Mouse (Mus musculus) 3T3-L1 (cell line): ENCODE results near the gene Emc1.
A peak's percentile ranks its signal among the peaks of the same experiment; 100 is the strongest.
"Not testable (repeated sequence)": the region's sequence is repeated elsewhere in the genome, so short reads cannot be mapped to it uniquely, and the experiment has no call there.

ENCODE experiments used
- DNase-seq: peaks from one replicate; pipeline ENCODE4 v3.0.0-alpha.2; 2015; ENCODE audit warnings: low read depth, low spot score

The Emc1 gene

DNA sequence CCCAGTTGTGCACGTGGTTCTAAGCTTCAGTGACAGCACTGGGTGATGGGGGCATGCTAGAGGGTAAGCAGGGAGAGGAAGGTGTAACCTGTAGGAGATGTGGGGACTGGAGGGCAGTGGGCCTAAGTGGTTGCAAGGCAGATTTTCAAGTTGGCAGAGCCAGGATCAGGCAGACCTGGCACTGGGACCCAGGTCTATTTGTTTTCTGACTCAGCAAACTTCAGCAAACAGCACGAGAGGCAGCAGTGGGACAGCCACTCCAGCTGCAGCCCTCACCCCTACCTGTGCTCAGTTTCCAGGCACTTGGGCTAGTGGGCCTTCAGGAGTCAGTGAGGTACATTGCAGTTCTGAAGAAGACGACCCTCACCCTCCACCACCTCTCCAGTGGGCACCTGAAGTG lies 4.8 kb downstream of the Emc1 start:
- DNase-seq = no peak

DNA sequence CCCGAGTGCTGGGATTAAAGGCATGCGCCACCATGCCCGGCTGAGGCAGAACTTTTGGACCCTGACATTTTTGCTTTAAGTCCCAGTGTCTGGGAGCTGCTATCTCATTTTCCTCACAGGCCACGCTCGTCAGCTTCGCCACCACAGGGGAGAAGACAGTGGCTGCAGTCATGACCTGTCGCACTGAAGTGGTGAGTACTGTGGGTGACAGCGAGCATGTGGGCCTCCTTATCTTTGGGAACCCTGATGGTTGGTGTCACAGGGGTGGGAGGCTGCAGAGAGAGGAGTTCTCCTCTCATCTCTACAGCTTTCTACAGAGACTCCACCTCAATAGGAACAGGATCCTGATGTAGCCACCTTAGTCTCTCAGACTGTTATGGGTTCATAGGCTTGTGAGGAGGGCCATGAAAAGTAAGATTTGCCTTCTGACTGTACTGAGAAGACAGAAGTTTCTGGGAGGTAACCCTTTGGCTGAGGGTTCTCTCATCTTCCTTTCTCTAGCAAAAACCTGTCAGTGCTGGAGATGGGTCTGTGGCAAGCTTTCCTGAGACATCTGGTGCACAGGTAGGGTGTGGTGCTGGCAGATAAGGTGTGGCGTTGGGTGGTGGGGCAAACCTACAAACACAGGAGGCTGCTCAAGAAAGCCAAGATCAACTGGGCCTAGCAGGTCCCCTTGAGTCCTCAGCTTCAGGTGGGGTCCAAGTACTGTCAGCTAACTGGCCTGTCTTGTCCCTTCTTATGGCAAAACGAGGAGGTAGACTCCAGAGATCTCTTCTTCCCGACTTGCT lies 8.6 kb downstream of the Emc1 start:
- DNase-seq = no peak

DNA sequence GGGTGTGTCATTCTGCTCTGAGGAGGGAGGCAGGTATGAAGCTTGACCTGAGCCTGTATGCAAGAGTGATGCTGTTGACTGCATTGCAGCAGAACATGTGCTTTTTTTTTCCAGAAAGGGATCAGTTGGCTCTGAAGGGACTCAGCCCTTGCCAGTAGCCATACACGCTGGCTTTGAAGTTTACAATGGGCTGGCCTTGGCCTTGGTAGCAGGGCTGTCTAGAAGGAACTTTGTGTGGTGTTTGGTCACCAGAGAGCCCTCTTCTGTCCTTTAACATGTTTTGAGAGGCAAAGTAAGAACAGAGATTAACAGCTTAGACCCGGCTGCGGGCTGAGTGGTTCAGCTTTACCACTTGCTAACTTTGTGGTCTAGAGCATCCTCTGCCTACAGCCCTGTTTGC lies 14.9 kb downstream of the Emc1 start:
- DNase-seq = no peak

DNA sequence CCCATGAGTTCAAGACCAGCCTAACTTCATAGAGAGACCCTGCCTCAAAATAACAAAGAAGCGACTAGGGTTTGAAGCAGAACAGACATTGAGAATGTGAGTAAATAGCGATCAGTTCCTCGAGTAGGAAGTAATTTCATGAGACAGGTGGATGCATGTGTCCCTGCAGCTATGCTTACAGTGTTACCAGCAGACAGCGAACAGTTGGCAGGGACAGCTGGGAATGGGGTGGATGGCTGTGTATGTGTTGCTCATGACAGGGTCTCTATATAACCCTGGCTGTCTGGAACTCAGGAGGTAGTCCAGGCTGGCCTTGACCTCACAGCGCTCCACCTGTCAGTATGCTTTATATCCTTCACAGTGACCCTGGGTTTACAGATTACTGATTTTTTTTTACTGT lies 15.7 kb downstream of the Emc1 start:
- no peak for DNase-seq

GRCm38 (mm10) chr4:139373130-139373529 lies 20.7 kb downstream of the Emc1 start:
- DNase-seq = peak; percentile 39

- no peak for DNase-seq
Measured at GRCm38 (mm10) chr4:139373531-139373930, 21.1 kb downstream of the Emc1 start.

GRCm38 (mm10) chr4:139379719-139380118 lies 27.3 kb downstream of the Emc1 start:
- DNase-seq = peak; percentile 40

DNA sequence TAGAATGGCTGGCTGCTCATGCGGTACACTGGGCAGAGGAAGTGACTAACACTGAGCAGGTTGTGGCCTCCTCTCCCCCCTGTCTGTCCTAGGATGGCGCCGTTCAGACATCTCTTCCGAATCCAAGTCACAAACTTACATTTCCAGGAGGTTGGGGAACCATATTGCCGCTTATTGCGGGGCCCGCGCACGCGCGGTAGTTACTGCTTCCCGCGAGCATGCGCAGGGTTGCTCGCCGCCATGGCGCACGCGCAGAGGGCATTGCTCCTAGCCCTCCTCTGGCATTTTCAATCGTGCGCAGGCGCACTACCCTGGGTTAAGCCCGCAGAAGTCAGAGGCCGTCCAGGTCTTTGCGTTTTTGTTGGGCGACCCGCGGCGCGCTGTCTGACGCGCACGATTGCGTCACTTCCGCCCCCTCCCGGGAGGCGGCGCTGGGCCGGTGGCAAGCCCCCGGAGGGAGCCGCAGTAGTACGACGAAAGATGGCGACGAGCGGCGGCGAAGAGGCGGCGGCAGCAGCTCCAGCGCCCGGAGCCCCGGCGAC lies 27.9 kb downstream of the Emc1 start:
- peak; percentile 98 for DNase-seq

GRCm38 (mm10) chr4:139380775-139381451 lies 28.5 kb downstream of the Emc1 start:
- DNase-seq = peak; percentile 40

DNA sequence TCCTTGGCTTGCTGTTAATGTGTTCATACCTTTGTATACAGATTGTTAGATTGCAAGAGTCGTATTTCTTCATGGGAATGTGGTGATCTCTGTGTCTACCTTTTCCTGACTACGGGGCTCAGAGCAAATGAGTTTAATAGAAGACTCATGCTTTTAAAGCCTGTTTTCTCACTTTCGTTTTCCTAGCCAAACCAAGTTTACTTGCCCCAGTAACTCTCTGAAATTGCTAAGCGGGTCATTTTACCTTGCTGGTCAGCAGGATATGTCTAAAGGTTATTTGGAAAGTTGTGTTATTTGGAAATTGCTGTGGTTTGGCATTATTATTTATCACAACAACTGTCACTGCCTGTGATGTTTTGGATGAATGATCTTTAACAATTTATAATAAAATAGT lies 29.1 kb downstream of the Emc1 start:
- DNase-seq = peak; percentile 18

- no peak for DNase-seq
Measured at GRCm38 (mm10) chr4:139382231-139382630, 29.8 kb downstream of the Emc1 start.

GRCm38 (mm10) chr4:139385841-139386240 lies 33.5 kb downstream of the Emc1 start:
- DNase-seq = not testable (repeated sequence)

DNA sequence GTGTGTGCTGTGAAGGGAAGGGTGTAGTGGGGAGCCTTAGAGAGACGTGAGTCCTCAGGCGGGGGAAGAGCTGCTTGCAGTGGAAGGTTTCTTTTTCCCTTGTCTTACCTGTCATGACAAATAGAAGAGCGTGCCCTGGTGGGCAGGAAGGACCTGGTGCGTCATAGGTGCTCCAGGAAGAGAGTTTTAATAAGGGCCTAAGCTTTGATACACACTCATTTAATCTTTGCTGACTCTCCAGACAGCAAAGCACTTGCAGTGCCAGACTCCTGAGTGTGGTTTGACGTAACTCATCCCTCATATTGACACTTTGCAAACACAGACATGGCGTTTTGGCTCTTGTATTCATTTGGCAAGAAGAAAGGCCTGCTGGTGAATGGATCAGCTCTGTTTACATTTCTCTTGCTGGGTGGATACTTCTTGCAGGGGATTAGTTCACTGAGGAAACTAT lies 34.5 kb downstream of the Emc1 start:
- DNase-seq = peak; percentile 70

DNA sequence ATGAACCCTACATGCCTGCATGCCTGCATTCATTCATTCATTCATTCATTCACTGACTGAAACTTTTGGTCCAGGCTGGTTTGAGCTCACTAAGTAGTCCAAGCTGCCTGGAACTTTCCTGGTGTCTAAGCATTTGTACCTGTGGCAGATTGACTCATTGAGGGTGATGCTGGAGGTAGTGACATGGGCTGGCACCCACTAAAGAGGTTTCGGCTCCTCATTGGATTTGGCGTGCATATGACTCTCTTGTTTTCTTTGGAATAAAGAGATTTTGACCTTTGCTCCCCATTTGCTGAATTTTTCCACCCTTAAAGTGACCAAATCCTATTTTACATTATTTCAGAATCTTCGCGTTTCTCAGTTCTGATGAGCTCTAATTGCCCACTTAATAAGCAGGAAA lies 37.2 kb downstream of the Emc1 start:
- no peak for DNase-seq

DNA sequence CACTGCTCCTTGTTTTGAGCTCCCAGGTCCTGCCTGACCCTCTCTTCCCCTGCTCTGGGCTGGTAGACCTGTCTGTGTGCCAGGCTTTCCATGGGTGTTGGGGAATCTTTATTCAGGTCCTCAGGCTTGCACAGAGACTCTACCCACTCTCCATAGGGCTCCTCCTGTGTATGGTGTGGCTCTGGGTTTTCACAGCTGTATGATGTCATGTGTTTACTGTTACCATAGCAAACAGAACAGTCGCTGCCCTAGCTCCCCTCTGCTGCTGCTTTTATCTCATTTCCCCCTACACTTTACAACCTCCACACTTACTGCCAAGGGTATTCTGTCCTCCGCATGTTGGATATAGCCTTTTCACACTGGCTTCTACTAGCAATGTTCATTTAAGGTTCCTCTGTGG lies 43.0 kb downstream of the Emc1 start:
- no peak for DNase-seq

DNA sequence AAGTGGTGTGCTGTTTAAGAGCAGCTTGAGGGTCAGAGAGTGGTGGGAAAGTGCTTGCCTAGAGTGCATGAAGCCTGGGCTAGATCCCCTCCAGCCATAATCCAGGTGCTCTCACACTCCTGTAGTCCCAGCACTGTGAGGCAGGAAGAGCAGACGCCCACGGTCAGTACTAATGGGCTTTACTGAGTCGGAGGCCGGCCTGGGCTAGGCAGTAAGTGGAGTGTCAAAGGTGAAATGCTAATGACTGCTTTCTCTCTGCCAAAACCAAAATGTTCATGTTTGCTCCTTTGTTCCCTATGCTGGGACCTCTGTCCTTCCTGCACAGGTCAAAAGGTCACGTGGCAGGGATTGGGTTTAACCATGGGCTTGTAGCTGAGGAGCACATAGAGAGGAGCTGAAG lies 48.1 kb downstream of the Emc1 start:
- no peak for DNase-seq

DNA sequence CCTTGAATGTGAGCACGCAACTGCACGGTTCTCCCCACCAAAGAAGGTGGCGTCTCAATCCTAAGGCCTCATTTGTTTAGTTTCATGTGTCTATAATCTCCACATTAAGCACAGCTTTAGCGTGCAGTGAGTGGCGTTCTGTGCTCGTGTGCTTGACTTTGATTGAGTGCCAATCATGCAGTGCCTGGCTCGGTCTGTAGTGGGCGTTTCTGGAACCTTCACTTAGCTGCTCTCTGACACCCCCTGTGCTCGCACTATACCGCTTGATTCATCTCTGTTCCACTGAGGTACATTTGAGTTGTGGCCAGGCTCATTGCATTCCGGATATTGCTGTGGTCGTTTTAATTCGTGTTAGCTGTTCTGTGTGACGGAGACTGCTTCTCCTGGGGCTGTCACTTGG lies 50.8 kb downstream of the Emc1 start:
- DNase-seq = peak; percentile 5

GRCm38 (mm10) chr4:139411351-139411750 lies 59.0 kb downstream of the Emc1 start:
- no peak for DNase-seq

GRCm38 (mm10) chr4:139417868-139418267 lies 65.5 kb downstream of the Emc1 start:
- no peak for DNase-seq

DNA sequence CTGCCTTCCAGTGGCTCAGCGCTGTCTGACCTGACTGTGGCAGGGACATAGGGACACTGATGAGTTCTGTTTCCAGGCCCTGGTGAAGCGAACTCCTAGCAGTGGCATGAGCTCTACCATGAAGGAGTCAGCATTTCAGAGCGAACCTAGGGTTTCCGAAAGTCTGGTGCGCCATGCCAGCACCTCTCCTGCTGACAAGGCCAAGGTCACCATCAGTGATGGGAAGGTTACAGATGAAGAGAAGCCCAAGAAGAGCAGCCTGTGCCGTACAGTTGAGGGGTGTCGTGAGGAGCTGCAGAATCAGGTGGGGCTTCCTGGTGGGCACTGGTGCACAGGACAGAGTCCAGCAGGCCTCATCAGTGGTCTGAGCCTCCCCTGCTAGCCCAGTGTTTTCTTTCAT lies 69.2 kb downstream of the Emc1 start:
- DNase-seq = no peak

DNA sequence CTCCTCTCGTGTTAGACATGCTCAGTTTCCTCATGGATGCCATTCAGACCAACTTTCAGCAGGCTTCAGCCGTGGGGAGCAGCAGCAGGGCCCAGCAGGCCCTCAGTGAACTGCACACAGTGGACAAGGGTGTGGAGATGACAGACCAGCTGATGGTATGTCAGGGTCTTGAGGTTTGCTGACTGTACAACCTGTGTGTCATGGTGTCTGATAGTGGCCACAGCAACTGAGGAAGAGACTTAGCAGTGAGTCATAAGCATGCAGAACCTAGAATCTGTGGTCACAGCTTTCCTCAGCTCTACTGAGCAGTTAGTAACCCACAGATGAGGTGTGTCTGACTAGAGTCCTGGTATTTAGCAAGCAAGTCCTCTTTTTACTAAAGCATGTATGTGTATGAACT lies 70.0 kb downstream of the Emc1 start:
- peak; percentile 84 for DNase-seq

DNA sequence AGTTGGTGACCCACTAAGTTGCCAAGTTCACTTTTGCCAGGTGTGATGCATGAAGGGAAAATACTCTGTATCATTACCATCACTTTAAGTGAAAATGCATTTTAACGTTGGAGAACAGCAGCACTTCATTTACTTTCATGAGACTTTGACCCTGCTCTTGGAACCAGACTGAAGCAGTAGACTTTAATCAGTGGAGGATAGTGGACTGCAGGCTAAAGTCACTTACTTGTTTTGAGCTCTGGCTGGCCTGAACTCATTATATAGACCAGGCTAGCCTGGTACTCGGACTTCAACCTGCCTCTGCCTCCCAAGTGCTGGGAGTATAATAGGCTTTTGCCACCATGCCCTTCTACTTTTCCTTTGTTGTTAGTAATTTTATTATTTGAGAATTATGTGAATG lies 70.9 kb downstream of the Emc1 start:
- no peak for DNase-seq
